Mouse (Mus musculus) gastrocnemius, adult 8-10 months (tissue): ENCODE measurements around the gene Arid5a. TPM values are rescaled to one million over a fixed set of nuclear protein-coding genes. Genes with fewer than 3 reads are reported as not detected.
A peak's percentile ranks its signal among the peaks of the same experiment; 100 is the strongest.

Experiments used
- DNase-seq, 2 experiments: peaks; one replicate each; pipeline ENCODE4 v3.0.0; 2022; ENCODE audit warnings: low spot score in 2 of 2
- total RNA-seq, 4 experiments: library from RNA; stranded (reverse); gene quantifications; 2 replicates each; pipeline ENCODE4 v1.2.4; 2022

The Arid5a gene
- 1 to 10 TPM; 4.1 to 10.0 (median 7.3) TPM for total RNA-seq

DNA sequence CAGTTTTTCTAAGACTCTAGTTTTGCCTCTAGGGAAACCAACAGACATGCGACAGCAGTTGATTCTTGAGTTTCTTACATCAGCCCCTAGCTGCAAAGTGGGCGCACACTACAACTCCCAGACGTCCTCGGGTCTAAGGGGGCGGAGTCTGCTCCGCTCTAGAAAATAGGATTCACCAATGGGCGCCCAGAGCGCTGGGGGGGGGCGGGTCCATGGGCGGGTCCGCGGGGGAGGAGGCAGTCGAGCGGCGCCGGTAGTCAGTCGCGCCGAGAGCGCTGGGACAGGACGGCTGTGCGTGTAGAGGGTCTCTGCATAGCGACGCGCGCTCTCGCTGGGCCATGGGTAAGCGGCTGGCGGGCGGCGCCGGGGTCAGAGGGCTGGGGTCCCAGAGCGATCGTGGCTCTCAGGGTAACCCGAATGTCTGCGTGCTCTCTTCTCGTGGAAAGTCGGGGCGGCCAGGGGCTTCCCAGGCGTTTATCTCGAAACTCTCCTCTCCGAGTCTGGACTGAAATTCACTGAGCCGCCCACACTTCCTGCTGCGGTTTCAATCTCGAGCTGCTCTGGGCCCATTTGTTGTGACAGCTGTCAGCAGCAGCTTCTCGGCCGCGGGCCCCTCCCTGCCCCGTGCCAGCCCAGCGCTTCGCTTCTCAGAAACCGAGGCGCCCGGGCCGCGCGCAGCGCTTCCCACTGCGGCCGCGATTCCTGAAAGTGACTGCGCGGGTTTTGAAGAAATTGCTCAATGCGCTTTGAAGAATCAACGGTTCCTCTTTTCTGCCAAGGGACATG lies at the start of gene Arid5a:
Gene Arid5a, plus strand, starts transcription at position 239 of the 786 bp plus-strand sequence.
- DNase-seq = peak; percentile 73 to 85

DNA sequence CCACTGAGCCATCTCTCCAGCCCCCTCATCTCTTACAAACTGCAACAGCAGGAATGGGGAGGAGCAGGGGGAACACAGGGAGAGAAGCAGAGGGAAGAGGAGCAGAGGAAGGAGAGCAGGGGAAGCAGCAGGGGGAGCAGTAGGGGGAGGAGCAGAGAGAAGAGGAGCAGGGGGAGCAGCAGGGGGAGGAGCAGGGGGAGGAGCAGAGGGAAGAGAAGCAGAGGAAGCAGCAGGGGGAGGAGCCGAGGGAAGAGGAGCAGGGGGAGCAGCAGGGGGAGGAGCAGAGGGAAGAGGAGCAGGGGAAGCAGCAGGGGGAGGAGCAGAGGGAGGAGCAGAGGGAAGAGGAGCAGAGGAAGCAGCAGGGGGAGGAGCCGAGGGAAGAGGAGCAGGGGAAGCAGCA lies 48.9 kb upstream of the Arid5a start:
- no peak for DNase-seq

DNA sequence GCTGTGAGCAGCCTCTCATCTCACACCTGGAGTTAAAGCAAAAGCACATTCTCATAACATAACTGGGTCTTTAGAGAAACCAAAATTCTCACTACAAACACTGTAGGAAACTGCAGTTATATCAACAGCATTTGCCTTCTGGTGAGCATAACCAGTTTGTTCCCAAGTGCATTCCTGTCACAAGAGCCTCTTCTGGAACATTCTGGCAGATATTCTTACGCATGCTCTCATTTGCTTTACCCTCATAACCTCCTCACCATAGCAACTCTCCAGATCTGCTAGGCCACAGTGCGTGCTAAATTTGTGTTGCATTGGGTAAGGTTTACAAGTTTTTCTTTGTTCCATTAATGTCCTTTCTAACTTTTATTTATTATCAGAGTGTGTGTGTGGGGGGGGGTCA lies 48.3 kb upstream of the Arid5a start:
- DNase-seq = no peak

DNA sequence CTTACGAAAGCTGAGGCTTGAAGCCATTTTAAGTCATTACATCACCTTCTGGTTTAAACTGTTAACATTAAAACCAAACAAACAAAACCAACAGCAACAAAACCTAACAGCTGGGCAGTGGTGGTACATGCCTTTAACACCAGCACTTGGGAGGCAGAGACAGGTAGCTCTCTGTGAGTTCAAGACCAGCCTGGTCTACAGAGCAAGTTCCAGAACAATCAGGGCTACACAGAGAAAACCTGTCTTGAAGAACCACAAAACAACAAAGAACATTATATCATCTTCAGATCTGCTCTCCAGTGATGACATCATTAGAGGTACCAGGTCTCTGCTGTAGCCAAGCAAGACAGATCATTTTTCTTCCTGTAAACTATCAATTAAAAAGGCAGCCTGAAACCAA lies 47.1 kb upstream of the Arid5a start:
- no peak for DNase-seq

DNA sequence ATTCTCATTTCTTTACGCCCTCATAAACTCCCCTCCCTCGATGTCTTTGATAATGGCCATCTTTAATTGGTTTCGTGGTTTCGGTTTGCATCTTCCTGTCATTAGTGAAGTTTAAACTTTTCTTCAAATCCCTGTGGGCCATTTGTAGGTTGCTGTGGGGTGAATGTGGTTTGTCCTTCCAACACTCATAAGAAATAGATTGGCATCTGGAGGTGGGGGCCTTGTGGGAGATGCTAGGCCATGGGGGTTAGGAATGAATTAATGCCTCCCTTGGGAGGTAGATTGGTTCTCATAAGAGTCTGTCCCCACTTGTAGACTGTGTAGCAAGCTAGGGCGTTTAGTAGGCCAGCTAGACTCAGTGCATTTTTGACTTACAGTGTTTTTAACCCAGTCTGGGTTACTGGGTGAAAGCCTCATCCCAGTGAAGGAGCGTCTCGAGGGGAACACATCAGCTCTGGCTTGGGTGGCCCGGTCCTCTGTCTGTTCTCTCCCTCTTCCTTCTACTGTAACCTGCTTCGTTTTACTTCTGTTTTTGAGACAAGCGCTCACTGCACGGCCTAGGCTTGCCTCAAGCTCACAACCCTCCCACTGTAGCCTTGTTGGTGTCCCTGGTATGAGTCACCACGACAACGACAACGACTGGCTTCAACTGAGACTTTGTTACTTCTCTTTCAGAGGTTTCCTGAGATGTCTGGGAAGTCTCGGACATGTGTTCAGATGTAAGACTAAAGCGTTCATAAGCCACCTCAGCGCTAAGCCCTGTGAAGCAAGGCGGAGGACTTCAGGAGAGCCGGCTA lies 45.6 kb upstream of the Arid5a start:
- no peak for DNase-seq

DNA sequence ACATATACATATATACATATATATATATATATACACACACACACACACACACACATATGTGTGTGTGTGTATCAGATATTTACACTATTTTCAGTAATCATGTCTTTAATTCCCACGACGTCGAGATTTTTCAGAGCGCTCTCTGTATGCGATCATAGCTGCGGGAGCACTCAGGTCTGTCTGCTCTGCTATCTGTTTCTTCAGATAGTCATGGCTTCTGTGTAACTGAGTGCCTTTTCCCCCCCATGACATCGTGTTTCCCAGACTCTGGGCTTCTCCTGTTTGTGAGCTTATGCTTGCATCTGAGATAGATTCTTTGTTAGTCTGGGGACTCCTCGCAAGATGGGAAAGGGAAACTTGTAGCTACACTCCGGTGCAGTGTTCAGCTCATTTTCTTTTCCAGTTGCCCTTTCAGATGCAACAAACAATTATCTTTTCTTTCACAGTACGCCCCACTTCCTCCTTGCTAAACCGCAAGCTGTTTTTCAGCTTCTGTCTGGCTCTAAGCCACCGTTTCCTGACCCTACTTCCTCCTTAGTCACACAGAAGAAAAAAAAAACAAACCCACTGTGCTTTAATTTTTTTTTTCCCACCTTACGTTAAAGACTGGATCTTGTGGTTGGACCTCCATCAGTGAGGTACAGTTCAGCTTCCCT lies 43.6 kb upstream of the Arid5a start:
- DNase-seq = no peak

DNA sequence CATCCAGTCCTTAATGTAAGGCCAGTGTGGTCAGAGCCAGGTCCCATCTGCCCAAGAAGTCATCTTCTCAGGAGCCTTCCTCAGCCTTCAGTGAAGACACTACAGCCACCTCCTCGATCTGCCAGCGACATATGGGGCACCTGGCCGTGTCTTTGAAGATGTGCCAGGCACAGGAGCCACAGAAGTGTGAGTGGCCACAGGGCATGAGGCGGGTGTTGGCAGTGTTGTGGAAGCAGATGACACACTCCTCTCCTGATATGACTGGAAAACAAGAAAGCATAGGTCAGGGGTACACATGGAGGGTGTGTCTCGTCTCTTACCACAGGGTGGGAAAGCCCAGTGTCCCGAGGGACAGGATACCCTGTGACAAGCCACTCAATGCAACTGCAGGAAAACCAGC lies 41.2 kb upstream of the Arid5a start:
- DNase-seq = no peak

DNA sequence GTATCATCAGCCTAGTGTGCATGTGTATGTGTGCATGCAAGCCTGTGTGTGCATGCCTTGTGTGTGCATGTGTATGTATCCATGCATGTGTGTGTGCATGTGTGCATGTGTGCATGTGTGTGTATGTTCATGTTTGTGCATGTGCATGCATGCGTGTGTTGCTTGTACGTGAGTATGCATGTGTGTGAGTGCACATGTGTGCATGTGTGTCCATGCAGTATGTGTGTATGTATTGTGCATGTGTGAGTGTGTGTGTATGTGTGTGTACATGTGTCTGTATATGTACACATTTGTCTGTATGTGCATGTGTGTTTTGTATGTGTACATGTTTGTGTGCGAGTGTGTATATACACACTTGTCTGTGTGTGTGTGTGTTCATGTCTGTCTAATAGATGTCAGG lies 39.9 kb upstream of the Arid5a start:
- no peak for DNase-seq

DNA sequence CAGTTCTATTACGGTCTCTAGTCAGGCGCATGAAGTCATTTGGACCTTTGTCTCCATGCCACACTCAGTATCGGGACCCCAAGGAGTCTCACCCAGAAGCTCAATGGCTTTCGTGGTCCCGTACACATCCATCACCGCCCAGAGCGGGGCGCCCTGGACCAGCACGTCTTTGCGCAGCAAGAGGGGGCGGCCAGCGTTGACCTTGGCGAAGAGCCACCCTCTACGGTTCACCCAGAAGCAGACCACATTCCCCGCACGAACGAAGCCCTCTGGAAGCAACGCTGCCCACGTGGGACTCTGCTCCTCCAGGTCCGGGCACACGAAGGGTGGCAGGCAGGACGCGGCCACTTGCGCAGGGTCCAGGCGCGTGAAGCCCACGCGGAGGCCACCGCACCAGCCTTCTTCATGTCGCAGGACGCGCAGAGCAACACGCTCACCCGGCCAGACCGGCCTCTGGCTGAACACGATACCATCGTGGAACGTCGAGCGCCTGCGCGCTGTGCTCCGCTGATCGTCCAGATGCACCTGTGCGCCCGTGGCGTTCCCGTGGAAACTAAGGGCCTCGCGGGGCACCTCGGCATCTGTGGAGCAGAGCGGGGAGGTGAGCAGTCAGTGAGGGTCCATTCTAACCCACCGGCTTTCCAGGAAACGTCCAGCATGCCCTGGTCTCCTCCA lies 38.3 kb upstream of the Arid5a start:
- DNase-seq = no peak

DNA sequence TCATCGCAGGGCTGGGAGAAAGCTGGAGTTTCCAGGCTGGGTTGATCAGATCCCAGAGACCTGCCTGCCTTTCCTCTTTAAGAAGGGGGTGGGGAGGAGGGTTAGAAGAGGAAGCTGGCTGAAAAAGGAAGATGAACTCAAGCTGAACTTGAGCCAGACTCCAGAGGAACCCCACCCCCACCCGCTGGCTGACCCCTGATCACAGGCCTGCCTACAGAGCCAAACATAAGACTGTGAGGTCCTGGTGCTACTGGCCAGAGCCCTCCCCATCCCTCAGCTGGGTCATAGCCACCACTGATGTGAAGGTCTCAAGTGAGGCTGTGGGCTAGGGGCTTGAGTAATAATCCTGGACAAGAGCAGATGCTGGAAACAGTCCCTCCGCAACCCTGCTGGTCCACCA lies 36.9 kb upstream of the Arid5a start:
- no peak for DNase-seq

DNA sequence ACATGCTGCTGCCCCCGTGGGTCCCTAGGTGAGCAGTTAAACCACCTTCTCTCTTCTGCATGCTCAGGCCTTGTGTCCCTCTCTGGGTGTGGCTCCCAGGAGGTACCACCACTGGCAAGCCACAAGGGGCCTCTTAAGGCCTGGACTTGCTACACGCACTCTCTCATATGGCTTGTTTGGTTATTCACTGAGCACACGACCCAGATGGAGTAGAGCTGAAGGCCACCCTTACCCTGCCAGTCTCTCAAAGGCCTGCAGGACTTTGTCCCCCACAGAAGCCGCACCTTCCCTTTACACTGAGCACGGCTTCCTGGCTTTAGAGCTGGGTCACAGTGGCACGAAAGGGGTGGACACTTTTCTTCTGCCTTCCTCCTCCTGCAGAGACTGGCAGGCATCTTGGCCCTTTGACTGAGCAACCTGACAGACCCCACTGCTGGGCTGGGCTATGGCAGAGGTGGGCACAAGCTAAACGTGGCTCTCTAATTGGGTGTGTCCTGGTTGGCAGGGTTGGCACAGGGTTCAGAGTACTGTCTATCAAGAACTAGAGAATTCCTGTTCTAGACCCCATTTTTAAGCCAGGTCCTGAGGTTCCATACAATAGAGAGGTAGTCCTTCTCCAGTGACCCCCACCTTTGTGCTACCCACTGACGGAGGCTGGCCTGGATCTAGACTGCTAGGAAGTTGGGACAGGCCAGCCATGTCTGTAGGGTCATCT lies 35.9 kb upstream of the Arid5a start:
- DNase-seq = no peak

DNA sequence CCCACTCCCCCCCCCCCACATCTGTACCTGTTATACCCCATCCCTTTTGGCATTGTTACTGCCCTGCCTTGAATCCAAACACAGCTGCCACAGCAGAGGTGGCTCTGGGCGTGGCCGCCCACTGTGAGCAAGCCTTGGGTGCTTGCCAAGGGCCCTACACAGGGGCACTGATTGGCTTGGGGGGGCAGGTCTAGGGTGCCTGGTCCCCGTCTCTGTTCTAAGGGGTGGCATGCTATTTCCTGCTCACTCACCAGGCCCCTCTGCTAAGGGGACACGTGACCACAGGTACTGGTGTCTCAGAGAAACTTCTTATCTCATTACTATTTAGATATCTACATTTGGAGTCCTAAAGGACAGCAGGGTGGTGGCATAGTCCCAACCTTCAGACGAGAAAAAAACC lies 35.0 kb upstream of the Arid5a start:
- no peak for DNase-seq

DNA sequence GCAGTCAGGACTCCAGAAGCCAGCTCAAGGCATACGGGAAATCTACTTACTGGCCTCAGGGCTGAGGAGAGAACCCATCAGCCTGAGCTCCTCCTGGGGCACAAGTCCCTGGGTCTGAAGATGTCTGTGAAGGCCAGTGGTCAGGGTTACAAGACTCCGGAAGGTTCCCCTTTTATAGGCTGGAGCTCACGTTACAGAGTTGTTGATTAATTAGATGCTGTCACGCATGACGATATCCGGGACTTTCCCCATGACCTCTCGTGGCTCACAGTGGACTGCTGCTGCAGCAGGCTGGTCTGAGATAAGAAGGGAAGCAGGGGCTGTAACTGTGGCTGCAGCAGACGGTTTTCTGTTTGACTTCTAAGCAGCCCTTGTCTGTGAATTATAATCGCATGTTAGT lies 34.2 kb upstream of the Arid5a start:
- DNase-seq = no peak

DNA sequence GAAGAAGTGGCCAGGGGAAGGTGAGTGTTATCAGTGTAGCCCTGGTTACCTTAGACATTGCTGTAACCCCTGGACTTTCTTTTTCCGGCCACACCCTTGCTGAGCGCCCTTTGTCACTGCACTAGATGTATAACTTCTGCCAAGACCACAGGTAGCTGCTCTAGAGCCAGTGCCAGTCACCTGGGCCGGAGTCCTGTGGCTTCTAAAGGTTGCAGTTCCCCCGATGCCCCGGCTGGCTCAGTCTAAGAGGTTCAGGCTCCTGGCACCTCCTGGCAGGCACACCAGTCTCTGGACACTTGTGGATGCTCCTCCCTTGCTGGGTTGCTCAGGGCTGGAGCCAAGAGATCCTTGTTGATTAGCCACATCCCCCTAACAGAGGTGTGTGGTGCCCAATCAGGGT lies 33.1 kb upstream of the Arid5a start, which contains the start of gene Neurl3:
Gene Neurl3, minus strand, starts transcription at position 225 of the 400 bp plus-strand sequence.
- DNase-seq = no peak

DNA sequence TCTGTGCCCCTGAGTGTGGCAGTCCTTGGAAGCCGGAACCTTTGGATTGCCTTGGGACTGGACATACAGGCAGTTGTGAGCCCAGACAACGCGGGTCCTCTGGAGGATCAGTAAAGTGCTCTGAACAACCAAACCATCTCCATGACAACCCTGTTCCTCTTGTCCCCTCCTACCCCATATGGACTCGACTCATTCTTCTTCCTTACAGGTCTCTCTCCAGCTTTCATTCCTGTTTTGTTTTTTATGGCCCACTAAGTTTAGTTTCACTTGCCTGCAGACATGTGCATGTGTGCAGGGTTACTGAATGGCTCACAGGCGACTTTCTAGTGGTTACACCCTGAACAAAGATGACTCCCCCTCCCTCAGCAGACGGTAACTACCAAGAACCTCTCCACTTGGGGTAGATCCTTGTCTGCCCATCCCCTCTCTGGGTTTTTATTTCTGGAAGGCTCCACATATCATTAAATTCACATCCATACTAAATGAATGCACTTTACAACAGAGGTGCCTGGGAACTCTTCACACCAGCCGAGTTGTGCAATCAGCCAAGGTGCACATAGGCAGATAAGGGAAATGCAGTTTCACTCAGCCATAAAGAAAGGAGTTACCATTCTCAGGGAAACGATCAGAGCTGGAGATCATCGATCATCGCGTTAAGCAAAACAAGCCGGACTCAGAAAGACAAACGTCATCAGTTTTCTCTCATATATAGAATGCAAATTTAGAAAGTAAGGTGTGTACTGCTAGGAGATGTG lies 31.7 kb upstream of the Arid5a start:
- no peak for DNase-seq

DNA sequence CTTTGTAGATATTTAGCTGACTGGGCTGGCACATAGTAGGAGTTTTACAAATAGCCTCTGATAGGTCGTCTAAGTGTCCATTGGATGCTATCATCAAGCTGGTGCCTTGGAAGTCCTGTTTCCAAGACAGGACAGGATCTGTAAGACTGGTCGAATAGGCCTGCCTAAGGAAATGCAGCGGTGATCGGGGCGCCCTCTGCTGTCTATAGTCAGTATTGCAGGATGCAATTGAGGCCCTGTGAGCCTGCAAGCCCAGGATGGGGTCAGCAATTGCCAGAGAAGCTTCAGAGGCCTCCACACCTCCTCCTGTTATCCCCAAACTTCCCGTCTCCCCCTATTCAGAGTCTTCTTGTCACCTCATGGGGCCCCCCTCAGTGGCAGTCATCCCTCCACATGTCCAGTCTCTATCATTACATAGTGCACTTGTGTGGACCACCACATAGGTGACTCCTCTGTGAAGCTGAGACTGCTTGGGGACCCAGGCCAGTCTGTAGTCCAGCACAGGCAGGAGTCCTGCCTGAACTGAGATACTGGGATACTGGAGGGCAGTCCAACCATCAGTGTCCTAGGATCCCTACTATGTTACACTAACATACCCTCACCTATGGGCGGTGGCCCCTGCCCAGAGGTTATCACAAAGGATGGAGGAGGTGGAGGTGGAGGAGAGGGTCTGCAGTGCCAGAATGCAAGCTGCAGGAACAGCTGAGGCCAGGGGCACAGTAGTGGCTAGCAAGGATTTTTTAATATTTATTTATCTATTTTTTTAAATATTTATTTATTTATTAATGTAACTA lies 30.1 kb upstream of the Arid5a start:
- DNase-seq = peak; percentile 63 to 66

DNA sequence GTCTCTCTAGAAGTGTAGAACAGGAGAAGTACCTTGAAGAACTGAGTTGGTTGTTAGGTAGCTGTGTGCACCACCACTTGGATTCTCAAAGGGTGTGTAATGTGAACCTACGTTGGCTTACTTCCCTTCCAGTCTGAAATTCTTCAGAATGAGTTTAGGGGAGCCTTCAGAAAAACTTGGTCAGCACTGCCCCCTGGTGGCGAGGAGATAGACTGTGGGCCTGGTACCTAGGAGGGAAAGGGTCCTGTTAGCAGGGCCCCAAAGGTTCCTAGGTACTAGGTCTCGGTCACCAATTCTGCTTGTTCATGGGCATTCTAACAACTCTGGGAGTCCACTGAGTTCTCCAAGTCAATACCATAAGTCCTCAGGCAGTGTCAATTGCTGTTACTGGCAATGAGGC lies 28.3 kb upstream of the Arid5a start:
- peak; percentile 44 to 59 for DNase-seq

DNA sequence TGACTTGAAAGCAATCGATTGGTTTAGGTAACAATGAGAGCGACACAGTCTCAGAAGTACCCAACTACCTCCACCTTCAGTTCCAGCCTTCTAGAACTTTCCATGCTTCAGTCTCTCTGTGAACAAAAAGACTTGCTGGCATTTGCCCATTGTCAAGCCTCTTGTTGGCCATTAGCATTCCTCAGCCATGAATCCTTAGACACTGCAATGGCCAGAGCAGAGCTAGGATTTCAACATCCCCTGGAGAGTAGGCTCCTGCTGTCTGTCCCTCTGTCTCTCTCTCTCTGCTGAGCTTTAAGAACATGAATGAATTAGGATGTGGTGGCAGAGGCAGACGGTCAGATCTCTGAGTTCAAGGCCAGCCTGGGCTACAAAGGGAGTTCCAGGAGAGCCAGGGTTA lies 26.6 kb upstream of the Arid5a start:
- no peak for DNase-seq

DNA sequence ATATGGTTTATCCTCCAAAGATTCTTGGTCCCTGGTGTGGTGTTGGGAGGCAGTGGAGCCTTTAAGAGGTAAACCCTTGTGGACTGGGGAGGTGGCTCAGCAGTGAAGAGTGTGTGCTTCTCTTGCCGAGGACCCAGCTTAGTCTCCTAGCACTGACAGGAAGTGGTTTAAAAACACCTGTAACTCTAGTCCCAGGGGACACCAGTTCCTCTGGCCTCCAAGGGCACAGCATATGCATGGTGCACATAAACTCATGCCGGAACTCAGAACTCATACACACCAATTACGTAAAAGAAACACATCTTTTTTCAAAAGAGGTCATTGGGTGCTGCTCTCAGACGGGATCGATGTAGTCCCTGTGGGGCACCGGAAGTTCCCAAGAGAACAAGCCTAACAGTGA lies 25.7 kb upstream of the Arid5a start:
- DNase-seq = no peak
